39 mouse cellular contexts compared by ENCODE assay signal in genomic region chr10:117206070-117206469, GRCm38 (mm10). TPM values are rescaled to one million over a fixed set of nuclear protein-coding genes. Genes with fewer than 3 reads are reported as not detected.
"Had no signal": no experiment of that assay in that cellular context is flagged by ENCODE, and none has a peak within 500 bp of the region (broad histone marks: within the 10 kb centered on the region; RNA-seq: fewer than 3 reads in every experiment).

No protein-coding gene starts in this region.

- H3K4me2 ChIP-seq: embryonic facial prominence, embryonic 12.5 days; embryonic facial prominence, embryonic 13.5 days; embryonic facial prominence, embryonic 15.5 days; forebrain, embryonic 12.5 days; forebrain, embryonic 13.5 days; forebrain, embryonic 15.5 days had no signal

- H3K9me3 ChIP-seq: embryonic facial prominence, embryonic 10.5 days; embryonic facial prominence, embryonic 12.5 days; embryonic facial prominence, embryonic 13.5 days; embryonic facial prominence, embryonic 15.5 days; forebrain, embryonic 10.5 days; forebrain, embryonic 12.5 days; forebrain, embryonic 15.5 days had no signal

- H3K27ac ChIP-seq: embryonic facial prominence, embryonic 10.5 days; embryonic facial prominence, embryonic 12.5 days; embryonic facial prominence, embryonic 13.5 days; embryonic facial prominence, embryonic 15.5 days; forebrain, embryonic 10.5 days; forebrain, embryonic 12.5 days; forebrain, embryonic 13.5 days; forebrain, embryonic 15.5 days; gastrocnemius, adult 2 months; heart, adult 2 months had no signal

- DNase-seq: cerebellum, adult 2 months; cerebellum, adult 8-10 months; cerebellum, adult 9-10 months; cerebellum, adult 9-11 months; cerebellum, postnatal 10 days; cerebellum, postnatal 14 days; cerebellum, postnatal 25 days; cerebellum, postnatal 36 days; embryo, embryonic 11 days; forebrain, postnatal 0 days; gastrocnemius, adult 2 months; gastrocnemius, postnatal 10 days; gastrocnemius, postnatal 14 days; gastrocnemius, postnatal 25 days; gastrocnemius, postnatal 36 days; heart, adult 11 months; heart, adult 18-20 months; heart, adult 2 months had no signal

- H3K4me3 ChIP-seq: embryonic facial prominence, embryonic 10.5 days; embryonic facial prominence, embryonic 12.5 days; embryonic facial prominence, embryonic 13.5 days; embryonic facial prominence, embryonic 15.5 days; erythroblast, embryonic 14.5 days; forebrain, embryonic 10.5 days; forebrain, embryonic 12.5 days; forebrain, embryonic 13.5 days; forebrain, embryonic 15.5 days; gastrocnemius, adult 2 months; heart, adult 2 months had no signal

- H3K4me1 ChIP-seq: forebrain, embryonic 12.5 days had no signal

- H3K27me3 ChIP-seq: embryonic facial prominence, embryonic 12.5 days; embryonic facial prominence, embryonic 13.5 days; embryonic facial prominence, embryonic 15.5 days; forebrain, embryonic 12.5 days; forebrain, embryonic 13.5 days; forebrain, embryonic 15.5 days had no signal

- H3K36me3 ChIP-seq: embryonic facial prominence, embryonic 10.5 days; embryonic facial prominence, embryonic 12.5 days; embryonic facial prominence, embryonic 13.5 days; embryonic facial prominence, embryonic 15.5 days; forebrain, embryonic 10.5 days; forebrain, embryonic 12.5 days; forebrain, embryonic 15.5 days had no signal

- H3K9ac ChIP-seq: embryonic facial prominence, embryonic 12.5 days; embryonic facial prominence, embryonic 13.5 days; embryonic facial prominence, embryonic 15.5 days; forebrain, embryonic 12.5 days; forebrain, embryonic 13.5 days; forebrain, embryonic 15.5 days; forebrain, postnatal 0 days had no signal

- ATAC-seq: forebrain, embryonic 13.5 days; forebrain, embryonic 14.5 days; forebrain, embryonic 15.5 days; forebrain, embryonic 16.5 days; forebrain, postnatal 0 days had no signal

RNA-seq across cellular contexts. Expression of gene 9530003J23Rik, which starts 32.4 kb away (rescaled TPM):
- total RNA-seq: common myeloid progenitor, adult 5-6 weeks; forebrain, postnatal 0 days; gastrocnemius, adult 18-20 months; gastrocnemius, adult 2 months; gastrocnemius, adult 8-10 months; gastrocnemius, postnatal 10 days; gastrocnemius, postnatal 14 days; gastrocnemius, postnatal 25 days; gastrocnemius, postnatal 36 days; gastrocnemius, postnatal 4 days; granulocyte monocyte progenitor cell, adult 5-6 weeks; heart, adult 18-20 months; heart, adult 2 months had no signal
- polyA plus RNA-seq: cerebellum, adult 2 months; cortical plate, adult 2 months; embryonic facial prominence, embryonic 10.5 days; embryonic facial prominence, embryonic 11.5 days; embryonic facial prominence, embryonic 12.5 days; embryonic facial prominence, embryonic 13.5 days; embryonic facial prominence, embryonic 14.5 days; embryonic facial prominence, embryonic 15.5 days; erythroblast, embryonic 14.5 days; forebrain, embryonic 10.5 days; forebrain, embryonic 11.5 days; forebrain, embryonic 12.5 days; forebrain, embryonic 13.5 days; forebrain, embryonic 14.5 days; forebrain, embryonic 15.5 days; forebrain, embryonic 16.5 days; frontal cortex, adult 2 months; heart, adult 2 months had no signal
